Comparison of ENCODE assay signal across 9 mouse cellular contexts in the genomic region with DNA sequence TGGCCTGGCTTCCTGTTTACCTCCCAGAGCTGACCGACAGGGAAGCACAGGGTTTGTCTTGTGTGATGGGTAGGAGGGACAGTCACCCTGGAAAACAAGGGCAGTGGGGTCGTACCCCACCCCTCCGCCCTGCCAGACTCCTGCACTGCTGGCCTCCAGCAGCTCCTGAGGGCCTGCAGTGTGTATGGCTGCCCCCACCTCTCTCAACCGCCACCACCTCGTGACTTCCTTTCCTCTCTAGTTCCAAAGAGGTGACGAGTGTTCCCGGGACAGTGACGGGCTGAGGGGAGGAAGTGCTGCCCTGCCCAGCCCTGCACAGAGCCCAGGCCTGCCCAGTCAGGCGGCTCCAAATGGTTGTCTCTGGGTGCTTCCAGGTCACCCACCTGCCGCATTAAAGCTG. TPM values are rescaled to one million over a fixed set of nuclear protein-coding genes. Genes with fewer than 3 reads are reported as not detected.
DNase-seq lines count a peak whose midpoint lies in the region; ATAC-seq and TF ChIP-seq lines count a peak whose summit lies in the region.
"Had no signal": no experiment of that assay in that cellular context is flagged by ENCODE, and none has a peak within 500 bp of the region (broad histone marks: within the 10 kb centered on the region; RNA-seq: fewer than 3 reads in every experiment).

No protein-coding gene starts in this region.

- ATAC-seq in lung, postnatal 0 days, result peak; percentile 69

- TF ChIP-seq POLR2A in heart, adult 2 months (IDR thresholded peaks at IDR 0.05; ENCODE audit: insufficient read depth, low read depth, low read length), result peak; percentile 74
- TF ChIP-seq POLR2A in kidney, adult 2 months (IDR thresholded peaks at IDR 0.05; ENCODE audit: low read depth, low read length), result no peak
- no peak; the same call in 1 of the 2 replicates for TF ChIP-seq POLR2A in thymus, adult 2 months (IDR thresholded peaks at IDR 0.05; ENCODE audit: control insufficient read depth, extremely low read depth, insufficient read depth, low read length, poor library complexity)

- intact Hi-C loops in heart, adult 2 months (cut with DNase I), result no loop called here

- TF ChIP-seq EP300 in heart, adult 2 months (IDR thresholded peaks at IDR 0.05; ENCODE audit: insufficient read depth, low read depth, low read length), result 0 out of 2 replicates have a peak, but pooled peaks have one; percentile 43
- TF ChIP-seq EP300 in lung, postnatal 0 days (IDR thresholded peaks at IDR 0.05), result no peak

- TF ChIP-seq CTCF in layer of hippocampus, adult 2 months (conservative IDR thresholded peaks at IDR 0.05), result no peak
- TF ChIP-seq CTCF in heart, adult 2 months (IDR thresholded peaks at IDR 0.05), result no peak
- TF ChIP-seq CTCF in kidney, adult 2 months (conservative IDR thresholded peaks at IDR 0.05; ENCODE audit: insufficient read depth, insufficient read length, low read depth, low read length), result no peak
- TF ChIP-seq CTCF in lung, postnatal 0 days (IDR thresholded peaks at IDR 0.05), result no peak
- no peak for TF ChIP-seq CTCF in thymus, adult 2 months (IDR thresholded peaks at IDR 0.05; ENCODE audit: borderline replicate concordance, control insufficient read depth, extremely low read depth, insufficient read depth, low read length, poor library complexity)

- H3K9ac ChIP-seq in heart, adult 2 months (ENCODE audit: low read depth, low read length), result peak overlapping the region; percentile 75
- H3K9ac ChIP-seq in lung, postnatal 0 days (replicated peaks; ENCODE audit: low read depth), result no peak overlapping the region
- H3K9ac ChIP-seq: liver, embryonic 14.5 days had no signal

- DNase-seq in layer of hippocampus, adult 2 months (ENCODE audit: low spot score in 2 of 2), result no peak
- no peak for DNase-seq in layer of hippocampus, postnatal 36 days
- peak; percentile 76 to 86 for DNase-seq in heart, adult 2 months
- peak; percentile 87 for DNase-seq in kidney, adult 2 months
- peak; percentile 82 for DNase-seq in lung, postnatal 0 days (ENCODE audit: low spot score)
- DNase-seq in thymus, adult 2 months, result peak; percentile 81
- DNase-seq in right cerebral cortex, postnatal 14 days, result no peak
- no peak for DNase-seq in urinary bladder, postnatal 25 days (ENCODE audit: low spot score)

- no peaks in the 10 kb centered on the region for H3K36me3 ChIP-seq in heart, adult 2 months (ENCODE audit: control insufficient read depth, insufficient read depth, low read length)
- no peaks in the 10 kb centered on the region for H3K36me3 ChIP-seq in kidney, adult 2 months (ENCODE audit: control insufficient read depth, insufficient read depth, low read length)
- H3K36me3 ChIP-seq in lung, postnatal 0 days (ENCODE audit: insufficient read depth, low read length), result no peaks in the 10 kb centered on the region
- no peaks in the 10 kb centered on the region for H3K36me3 ChIP-seq in thymus, adult 2 months (ENCODE audit: control insufficient read depth, insufficient read depth, low read length)

- H3K4me3 ChIP-seq in layer of hippocampus, adult 2 months, result no peak overlapping the region
- H3K4me3 ChIP-seq in heart, adult 2 months, result peak overlapping the region; percentile 35
- peak overlapping the region; percentile 2; the same call in 1 of the 2 replicates for H3K4me3 ChIP-seq in kidney, adult 2 months (ENCODE audit: insufficient read depth, low read depth, low read length)
- H3K4me3 ChIP-seq in lung, postnatal 0 days (ENCODE audit: low read depth, low read length), result no peak overlapping the region
- peak overlapping the region; percentile 24 for H3K4me3 ChIP-seq in thymus, adult 2 months (ENCODE audit: control insufficient read depth, insufficient read depth, low read length)

- peaks cover 59% of the 10 kb centered on the region for H3K4me1 ChIP-seq in heart, adult 2 months (ENCODE audit: control insufficient read depth, insufficient read depth, low read length)
- peaks cover 80% of the 10 kb centered on the region for H3K4me1 ChIP-seq in kidney, adult 2 months (ENCODE audit: control insufficient read depth, insufficient read depth, low read length)
- H3K4me1 ChIP-seq in lung, postnatal 0 days (ENCODE audit: insufficient read depth, low read depth, low read length), result peaks cover 32% of the 10 kb centered on the region; the same call in 1 of the 2 replicates
- H3K4me1 ChIP-seq in thymus, adult 2 months (replicated peaks; ENCODE audit: control insufficient read depth, insufficient read depth, low read length), result peaks cover 90% of the 10 kb centered on the region

- H3K9me3 ChIP-seq in lung, postnatal 0 days (ENCODE audit: low read length), result no peaks in the 10 kb centered on the region

- peak overlapping the region; percentile 61 for H3K27ac ChIP-seq in layer of hippocampus, adult 2 months
- H3K27ac ChIP-seq in heart, adult 2 months, result peak overlapping the region; percentile 85
- H3K27ac ChIP-seq in kidney, adult 2 months (ENCODE audit: insufficient read depth, low read depth, low read length), result peak overlapping the region; percentile 99
- H3K27ac ChIP-seq in lung, postnatal 0 days (ENCODE audit: low read length), result peak overlapping the region; percentile 86
- H3K27ac ChIP-seq in thymus, adult 2 months (ENCODE audit: control insufficient read depth, insufficient read depth, low read length), result peak overlapping the region; percentile 93
- H3K27ac ChIP-seq: liver, embryonic 14.5 days had no signal

- WGBS in heart, adult 2 months, result 17% methylated on average over 10 of the region's 10 CpGs
- 23% methylated on average over 10 of the region's 10 CpGs for WGBS in kidney, adult 2 months
- WGBS in lung, postnatal 0 days, result 37% methylated on average over 10 of the region's 10 CpGs
- 6% methylated on average over 10 of the region's 10 CpGs for WGBS in thymus, adult 2 months

- H3K27me3 ChIP-seq in heart, adult 2 months (ENCODE audit: control insufficient read depth, insufficient read depth, low read length), result no peaks in the 10 kb centered on the region
- H3K27me3 ChIP-seq in kidney, adult 2 months (replicated peaks; ENCODE audit: control insufficient read depth, insufficient read depth, low read length), result no peaks in the 10 kb centered on the region
- H3K27me3 ChIP-seq in lung, postnatal 0 days (replicated peaks; ENCODE audit: insufficient read depth, low read length), result no peaks in the 10 kb centered on the region
- H3K27me3 ChIP-seq in thymus, adult 2 months (ENCODE audit: control insufficient read depth, insufficient read depth, low read length), result no peaks in the 10 kb centered on the region

- H3K4me2 ChIP-seq in lung, postnatal 0 days (replicated peaks; ENCODE audit: low read depth, low read length), result peak overlapping the region; percentile 32

- H3K79me2 ChIP-seq in heart, adult 2 months (replicated peaks; ENCODE audit: control insufficient read depth, insufficient read depth, low read length), result peaks cover 19% of the 10 kb centered on the region

RNA-seq across cellular contexts. Expression of gene Pip5k1c, which starts 5.1 kb away (rescaled TPM):
- 100 to 1,000 TPM; 308 to 314 TPM for total RNA-seq in layer of hippocampus, adult 2 months (2021)
- total RNA-seq in layer of hippocampus, postnatal 36 days (2021), result 100 to 1,000 TPM; 301 to 304 TPM
- total RNA-seq in heart, adult 2 months (2021), result 10 to 100 TPM; 27.0 to 28.0 TPM
- 37.5 and 44.2 TPM in 2 replicates for polyA plus RNA-seq in heart, adult 2 months (2012; rRNA removed)
- polyA plus RNA-seq in kidney, adult 2 months (2012; rRNA removed), result 70.7 and 76.3 TPM in 2 replicates
- 31.2 and 32.4 TPM in 2 replicates for polyA plus RNA-seq in lung, postnatal 0 days (2015; fragmentation: Nextera tagmentation; extraction: Ambion mirVana)
- polyA plus RNA-seq in thymus, adult 2 months (2012; rRNA removed), result 212 and 239 TPM in 2 replicates

RNA-seq across cellular contexts. Expression of gene Tjp3, which starts 6.5 kb away (rescaled TPM):
- total RNA-seq in layer of hippocampus, adult 2 months (2021), result under 1 TPM; 0.54 to 0.91 TPM
- 1 to 10 TPM in 1 of 2 experiments, under 1 TPM in 1; 0.65 to 1.7 TPM for total RNA-seq in layer of hippocampus, postnatal 36 days (2021)
- not detected for total RNA-seq in heart, adult 2 months (2021)
- 0.12 and 0.78 TPM in 2 replicates for polyA plus RNA-seq in heart, adult 2 months (2012; rRNA removed)
- 13.2 and 19.0 TPM in 2 replicates for polyA plus RNA-seq in kidney, adult 2 months (2012; rRNA removed)
- polyA plus RNA-seq in lung, postnatal 0 days (2015; fragmentation: Nextera tagmentation; extraction: Ambion mirVana), result 24.1 and 30.8 TPM in 2 replicates
- 27.5 and 34.5 TPM in 2 replicates for polyA plus RNA-seq in thymus, adult 2 months (2012; rRNA removed)

RNA-seq across cellular contexts. Expression of gene Cactin, which starts 23.1 kb away (rescaled TPM):
- 10 to 100 TPM; 27.6 to 30.7 TPM for total RNA-seq in layer of hippocampus, adult 2 months (2021)
- total RNA-seq in layer of hippocampus, postnatal 36 days (2021), result 10 to 100 TPM; 28.9 to 30.1 TPM
- 10 to 100 TPM; 16.1 to 18.0 TPM for total RNA-seq in heart, adult 2 months (2021)
- polyA plus RNA-seq in heart, adult 2 months (2012; rRNA removed), result 15.4 and 18.0 TPM in 2 replicates
- 23.7 and 24.5 TPM in 2 replicates for polyA plus RNA-seq in kidney, adult 2 months (2012; rRNA removed)
- polyA plus RNA-seq in lung, postnatal 0 days (2015; fragmentation: Nextera tagmentation; extraction: Ambion mirVana), result 20.3 and 23.0 TPM in 2 replicates
- 89.3 and 89.6 TPM in 2 replicates for polyA plus RNA-seq in thymus, adult 2 months (2012; rRNA removed)

RNA-seq across cellular contexts. Expression of gene Tbxa2r, which starts 30.7 kb away (rescaled TPM):
- total RNA-seq in layer of hippocampus, adult 2 months (2021), result 1 to 10 TPM; 1.3 to 1.4 TPM
- total RNA-seq in layer of hippocampus, postnatal 36 days (2021), result 1 to 10 TPM in 1 of 2 experiments, under 1 TPM in 1; 0.91 to 1.1 TPM
- 1 to 10 TPM; 3.8 to 4.1 TPM for total RNA-seq in heart, adult 2 months (2021)
- 7.1 and 8.7 TPM in 2 replicates for polyA plus RNA-seq in heart, adult 2 months (2012; rRNA removed)
- polyA plus RNA-seq in kidney, adult 2 months (2012; rRNA removed), result 16.6 and 21.7 TPM in 2 replicates
- polyA plus RNA-seq in lung, postnatal 0 days (2015; fragmentation: Nextera tagmentation; extraction: Ambion mirVana), result 19.6 and 28.4 TPM in 2 replicates
- polyA plus RNA-seq in thymus, adult 2 months (2012; rRNA removed), result 310 and 312 TPM in 2 replicates

RNA-seq across cellular contexts. Expression of gene Apba3, which starts 31.1 kb away (rescaled TPM):
- total RNA-seq in layer of hippocampus, adult 2 months (2021), result 10 to 100 TPM; 32.6 to 37.3 TPM
- 10 to 100 TPM; 39.3 to 56.0 TPM for total RNA-seq in layer of hippocampus, postnatal 36 days (2021)
- 100 to 1,000 TPM; 111 to 123 TPM for total RNA-seq in heart, adult 2 months (2021)
- polyA plus RNA-seq in heart, adult 2 months (2012; rRNA removed), result 151 TPM in 2 replicates
- polyA plus RNA-seq in kidney, adult 2 months (2012; rRNA removed), result 142 and 147 TPM in 2 replicates
- 47.9 and 49.4 TPM in 2 replicates for polyA plus RNA-seq in lung, postnatal 0 days (2015; fragmentation: Nextera tagmentation; extraction: Ambion mirVana)
- polyA plus RNA-seq in thymus, adult 2 months (2012; rRNA removed), result 125 and 136 TPM in 2 replicates

Comparison
In these comparisons a context has a peak if more than half of its experiments do, and no peak if none do; other contexts are left out.
1. DNase-seq: peak in heart, adult 2 months (2 of 2), kidney, adult 2 months (single experiment), lung, postnatal 0 days (single experiment) and thymus, adult 2 months (single experiment); none in layer of hippocampus, adult 2 months (0 of 2), layer of hippocampus, postnatal 36 days (0 of 2), right cerebral cortex, postnatal 14 days (single experiment) and urinary bladder, postnatal 25 days (single experiment).
2. H3K4me3 ChIP-seq: peak in heart, adult 2 months (single experiment), kidney, adult 2 months (single experiment) and thymus, adult 2 months (single experiment); none in layer of hippocampus, adult 2 months (single experiment) and lung, postnatal 0 days (single experiment).
3. Peak in every context shown above with its lines, with median percentiles within 50 percentile points of each other: H3K27ac ChIP-seq.